Mouse (Mus musculus) hindbrain, embryonic 10.5 days (tissue): ENCODE measurements around the gene Ndufs7. TPM values are rescaled to one million over a fixed set of nuclear protein-coding genes. Genes with fewer than 3 reads are reported as not detected.

Source experiments
- DNase-seq: peaks from one replicate; pipeline ENCODE4 v3.0.0-alpha.2; 2017; ENCODE audit warnings: low spot score
- H3K27ac ChIP-seq: fragments of 300-500 bp; sonication (generic); 2 replicates; pipeline ENCODE4 v1.5.1; 2016; ENCODE audit warnings: mild to moderate bottlenecking, moderate library complexity
- H3K27me3 ChIP-seq: fragments of 300-500 bp; sonication (generic); 2 replicates; pipeline ENCODE4 v1.6.1; 2016; ENCODE audit warnings: mild to moderate bottlenecking; ENCODE audit not compliant: poor library complexity, insufficient read depth, severe bottlenecking
- H3K36me3 ChIP-seq: fragments of 300-500 bp; sonication (generic); 2 replicates; pipeline ENCODE4 v1.6.1; 2016; ENCODE audit warnings: mild to moderate bottlenecking, moderate library complexity
- H3K4me1 ChIP-seq: fragments of 300-500 bp; sonication (generic); replicated peaks from 2 replicates; pipeline ENCODE4 v1.6.1; 2016; ENCODE audit warnings: mild to moderate bottlenecking
- H3K4me3 ChIP-seq: fragments of 300-500 bp; sonication (generic); 2 replicates; pipeline ENCODE4 v1.5.1; 2016; ENCODE audit warnings: mild to moderate bottlenecking, moderate library complexity
- H3K9me3 ChIP-seq: fragments of 300-500 bp; sonication (generic); 2 replicates; pipeline ENCODE4 v1.6.1; 2016; ENCODE audit warnings: mild to moderate bottlenecking, moderate library complexity
- WGBS: fragments of 180-500 bp; shearing (Covaris S2); methylation state at CpG from one replicate; pipeline ENCODE4 v1.1.7; 2016; 5-methylcytosine and 5-hydroxymethylcytosine counted together
- polyA plus RNA-seq: library from polyadenylated mRNA; unstranded; fragments of >200 nt; fragmentation: Nextera tagmentation; extraction: Ambion mirVana; gene quantifications from 2 replicates; pipeline ENCODE4 v1.2.1, GENCODE M21; 2016

Ndufs7 gene
- polyA plus RNA-seq, 1 experiment from 2014 or later = 313 TPM

GRCm38 (mm10) chr10:80273847-80274246 lies 24.9 kb downstream of the Ndufs7 start:
- H3K36me3 ChIP-seq = peaks cover 94% of the 10 kb centered on the region
- 88% methylated on average over 3 of the region's 3 CpGs for WGBS
- no peak for DNase-seq

GRCm38 (mm10) chr10:80276238-80276637 lies 27.3 kb downstream of the Ndufs7 start:
- Histone ChIP-seq H3K9me3 (no peaks in the 10 kb centered on the region), H3K4me3 (no peak overlapping the region), H3K27ac (no peak overlapping the region), H3K4me1 (peaks cover 13% of the 10 kb centered on the region), H3K36me3 (peaks cover 95% of the 10 kb centered on the region), H3K27me3 (no peaks in the 10 kb centered on the region)
- WGBS = 90% methylated on average over 5 of the region's 5 CpGs
- DNase-seq = no peak

More at GRCm38 (mm10) chr10:80273847-80274246, 24.9 kb downstream of the Ndufs7 start:
- Histone ChIP-seq H3K27ac (no peak overlapping the region), H3K9me3 (no peaks in the 10 kb centered on the region), H3K4me1 (peaks cover 30% of the 10 kb centered on the region), H3K4me3 (peak overlapping the region; percentile 9; the same call in 1 of the 2 replicates), H3K27me3 (no peaks in the 10 kb centered on the region)

- H3K4me1 ChIP-seq = peaks cover 10% of the 10 kb centered on the region
- WGBS = 95% methylated on average over 9 of the region's 9 CpGs
- H3K27ac ChIP-seq = no peak overlapping the region
- no peaks in the 10 kb centered on the region for H3K9me3 ChIP-seq
- DNase-seq = no peak
- peaks cover 100% of the 10 kb centered on the region for H3K36me3 ChIP-seq
- H3K4me3 ChIP-seq = no peak overlapping the region
- H3K27me3 ChIP-seq = no peaks in the 10 kb centered on the region
Measured at GRCm38 (mm10) chr10:80278390-80278789, 29.5 kb downstream of the Ndufs7 start.

- WGBS = 95% methylated on average over 12 of the region's 12 CpGs
- peaks cover 100% of the 10 kb centered on the region for H3K36me3 ChIP-seq
- H3K4me1 ChIP-seq = peaks cover 10% of the 10 kb centered on the region
- H3K9me3 ChIP-seq = no peaks in the 10 kb centered on the region
- no peak for DNase-seq
- H3K4me3 ChIP-seq = no peak overlapping the region
- H3K27ac ChIP-seq = no peak overlapping the region
- no peaks in the 10 kb centered on the region for H3K27me3 ChIP-seq
Measured at GRCm38 (mm10) chr10:80279273-80279672, 30.4 kb downstream of the Ndufs7 start.

- no peaks in the 10 kb centered on the region for H3K27me3 ChIP-seq
- DNase-seq = no peak
- H3K9me3 ChIP-seq = no peaks in the 10 kb centered on the region
- H3K27ac ChIP-seq = no peak overlapping the region
- peaks cover 14% of the 10 kb centered on the region for H3K4me1 ChIP-seq
- peaks cover 100% of the 10 kb centered on the region for H3K36me3 ChIP-seq
- 84% methylated on average over 7 of the region's 7 CpGs for WGBS
- H3K4me3 ChIP-seq = 0 out of 2 replicates have a peak overlapping the region, but pooled peaks have one; percentile 18
Measured at GRCm38 (mm10) chr10:80281304-80281703, 32.4 kb downstream of the Ndufs7 start.

- peaks cover 14% of the 10 kb centered on the region for H3K4me1 ChIP-seq
- H3K9me3 ChIP-seq = no peaks in the 10 kb centered on the region
- 87% methylated on average over 8 of the region's 8 CpGs for WGBS
- H3K36me3 ChIP-seq = peaks cover 100% of the 10 kb centered on the region
- no peaks in the 10 kb centered on the region for H3K27me3 ChIP-seq
- no peak for DNase-seq
- H3K27ac ChIP-seq = no peak overlapping the region
- no peak overlapping the region for H3K4me3 ChIP-seq
Measured at GRCm38 (mm10) chr10:80281921-80282371, 33.0 kb downstream of the Ndufs7 start.

- 92% methylated on average over 20 of the region's 20 CpGs for WGBS
- no peak overlapping the region for H3K27ac ChIP-seq
- no peak for DNase-seq
- H3K4me1 ChIP-seq = peaks cover 14% of the 10 kb centered on the region
- H3K9me3 ChIP-seq = no peaks in the 10 kb centered on the region
- H3K27me3 ChIP-seq = no peaks in the 10 kb centered on the region
- H3K4me3 ChIP-seq = no peak overlapping the region
- peaks cover 100% of the 10 kb centered on the region for H3K36me3 ChIP-seq
Measured at GRCm38 (mm10) chr10:80282481-80283441, 33.8 kb downstream of the Ndufs7 start.

GRCm38 (mm10) chr10:80285222-80286070 lies 36.5 kb downstream of the Ndufs7 start:
- H3K4me1 ChIP-seq = peaks cover 14% of the 10 kb centered on the region

GRCm38 (mm10) chr10:80288097-80288496 lies 39.2 kb downstream of the Ndufs7 start:
- Histone ChIP-seq H3K4me1 (peaks cover 12% of the 10 kb centered on the region), H3K27ac (0 out of 2 replicates have a peak overlapping the region, but pooled peaks have one; percentile 35), H3K36me3 (peaks cover 67% of the 10 kb centered on the region), H3K27me3 (no peaks in the 10 kb centered on the region), H3K9me3 (no peaks in the 10 kb centered on the region), H3K4me3 (no peak overlapping the region)
- DNase-seq = no peak
- WGBS = 95% methylated on average over 12 of the region's 12 CpGs

More at GRCm38 (mm10) chr10:80285222-80286070, 36.5 kb downstream of the Ndufs7 start:
- no peaks in the 10 kb centered on the region for H3K27me3 ChIP-seq
- 71% methylated on average over 9 of the region's 15 CpGs for WGBS
- DNase-seq = no peak
- H3K36me3 ChIP-seq = peaks cover 93% of the 10 kb centered on the region
- 0 out of 2 replicates have a peak overlapping the region, but pooled peaks have one; percentile 47 for H3K27ac ChIP-seq
- no peak overlapping the region for H3K4me3 ChIP-seq
- H3K9me3 ChIP-seq = no peaks in the 10 kb centered on the region

- Histone ChIP-seq H3K4me1 (peaks cover 17% of the 10 kb centered on the region), H3K4me3 (no peak overlapping the region), H3K36me3 (peaks cover 67% of the 10 kb centered on the region), H3K27ac (no peak overlapping the region), H3K9me3 (no peaks in the 10 kb centered on the region), H3K27me3 (no peaks in the 10 kb centered on the region)
- DNase-seq = no peak
- WGBS = 66% methylated on average over 8 of the region's 8 CpGs
Measured at GRCm38 (mm10) chr10:80288657-80289056, 39.7 kb downstream of the Ndufs7 start.

GRCm38 (mm10) chr10:80292251-80293146 lies 43.6 kb downstream of the Ndufs7 start, which contains the start of gene Rps15:
Gene Rps15 (plus strand): TSS chr10:80292453.
- peaks cover 10% of the 10 kb centered on the region for H3K27me3 ChIP-seq
- peaks cover 51% of the 10 kb centered on the region for H3K4me1 ChIP-seq
- DNase-seq = peak; percentile 97
- peaks cover 43% of the 10 kb centered on the region for H3K36me3 ChIP-seq
- H3K9me3 ChIP-seq = no peaks in the 10 kb centered on the region
- under 1% methylated on average over 72 of the region's 72 CpGs for WGBS
- H3K27ac ChIP-seq = peak within 1 kb of the TSS; percentile 99
- H3K4me3 ChIP-seq = peak within 1 kb of the TSS; percentile 88
